Mouse (Mus musculus): ENCODE data around the gene Agbl1. TPM values are rescaled to one million over a fixed set of nuclear protein-coding genes. Genes with fewer than 3 reads are reported as not detected.

The Agbl1 gene
- polyA plus RNA-seq, 1 experiment from 2014 or later, result 0.08 TPM

DNA sequence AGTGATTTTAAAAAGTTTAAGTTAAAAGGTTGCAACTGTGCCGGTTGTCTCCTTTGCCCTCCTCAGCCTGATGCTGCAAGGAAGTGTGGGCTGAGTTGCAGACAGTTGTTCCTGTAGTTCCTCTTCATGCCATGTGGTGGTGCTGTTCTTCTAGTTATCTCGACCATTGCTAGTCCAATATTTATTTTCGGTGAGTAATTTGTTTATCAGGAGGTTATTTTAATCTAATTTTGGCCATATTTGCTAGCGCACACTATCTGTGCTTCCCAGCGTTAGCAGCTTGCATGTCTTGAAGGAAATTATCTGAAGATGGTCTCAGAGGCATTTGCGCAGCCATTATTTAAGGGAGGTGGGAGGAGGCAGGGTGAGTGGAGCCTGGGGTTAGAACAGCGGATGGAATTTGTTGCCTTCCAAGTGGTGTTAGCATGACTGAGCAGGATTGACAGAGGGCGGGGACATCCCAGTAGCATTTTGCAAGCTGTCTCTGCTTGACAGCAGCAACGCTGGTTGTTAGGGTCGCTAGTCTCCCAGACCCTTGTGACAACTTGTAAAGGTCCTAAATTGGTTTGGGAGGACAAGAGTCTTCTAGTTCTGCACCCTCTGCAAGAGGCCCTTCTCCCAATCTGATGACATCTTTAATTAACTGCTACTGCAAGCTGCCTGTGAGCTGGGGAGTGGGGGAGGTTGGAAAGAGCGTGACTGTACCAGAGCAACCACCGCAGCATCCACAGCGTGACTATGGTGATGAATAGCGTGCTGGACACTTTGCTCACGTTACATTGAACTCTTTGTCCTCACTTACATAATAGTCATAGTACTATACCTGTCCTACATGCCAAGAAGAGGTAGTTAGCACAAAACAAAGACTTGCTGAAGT, 163.5 kb downstream of the Agbl1 start:
- peak overlapping the region; percentile 68 for H3K27ac ChIP-seq
- 8% methylated on average over 15 of the region's 15 CpGs for WGBS

DNA sequence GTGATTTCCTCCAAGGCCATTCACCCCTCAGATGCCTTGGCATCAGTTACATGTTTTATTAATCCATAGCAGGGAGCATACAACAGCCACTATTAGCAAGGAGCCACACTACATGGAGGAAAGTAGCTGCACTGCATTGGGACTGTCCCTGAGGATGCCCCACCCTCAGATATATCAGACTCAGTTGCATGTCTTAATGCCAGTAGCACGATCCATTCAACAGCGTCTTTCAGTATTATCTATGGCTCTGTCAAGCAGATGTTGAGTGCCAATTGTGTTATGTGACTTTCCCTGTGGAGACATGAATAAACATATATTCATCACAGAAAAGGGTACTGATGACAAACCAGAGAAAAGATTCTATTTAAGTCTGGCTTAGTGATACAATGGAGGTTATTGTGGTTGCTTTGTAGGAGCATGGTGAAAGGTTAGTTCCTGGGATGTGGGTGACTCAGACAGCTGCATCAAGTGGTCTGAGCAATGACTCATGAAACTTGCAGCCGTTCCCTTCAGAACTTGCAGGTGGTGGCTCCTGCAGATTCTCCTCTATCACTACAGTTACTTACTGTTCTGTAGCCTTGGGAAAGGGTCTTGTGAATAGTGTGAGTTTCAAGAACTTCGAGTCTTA, 178.4 kb downstream of the Agbl1 start:
- H3K4me1 ChIP-seq, result peaks cover 7% of the 10 kb centered on the region; the same call in 1 of the 2 replicates
- no peak overlapping the region for H3K4me3 ChIP-seq
- ATAC-seq (ENCODE audit: low FRiP score), result no peak
- H3K36me3 ChIP-seq, result no peaks in the 10 kb centered on the region
- H3K27ac ChIP-seq, result no peak overlapping the region
- no peak overlapping the region for H3K9ac ChIP-seq
- H3K4me2 ChIP-seq (replicated peaks), result no peak overlapping the region
- WGBS, result 38% methylated on average over 4 of the region's 4 CpGs
- H3K27me3 ChIP-seq, result peaks cover 5% of the 10 kb centered on the region; the same call in 1 of the 2 replicates
- H3K9me3 ChIP-seq (replicated peaks), result no peaks in the 10 kb centered on the region

More for the DNA sequence above, 163.5 kb downstream of the Agbl1 start:
- no peaks in the 10 kb centered on the region for H3K36me3 ChIP-seq
- 0 out of 2 replicates have a peak, but pooled peaks cover 4% of the 10 kb centered on the region for H3K27me3 ChIP-seq
- peak; percentile 96 for ATAC-seq (ENCODE audit: low FRiP score)
- H3K9me3 ChIP-seq (replicated peaks), result no peaks in the 10 kb centered on the region
- peak overlapping the region; percentile 50 for H3K9ac ChIP-seq
- H3K4me3 ChIP-seq, result peak overlapping the region; percentile 31
- H3K4me2 ChIP-seq (replicated peaks), result peak overlapping the region; percentile 53
- peaks cover 13% of the 10 kb centered on the region for H3K4me1 ChIP-seq

DNA sequence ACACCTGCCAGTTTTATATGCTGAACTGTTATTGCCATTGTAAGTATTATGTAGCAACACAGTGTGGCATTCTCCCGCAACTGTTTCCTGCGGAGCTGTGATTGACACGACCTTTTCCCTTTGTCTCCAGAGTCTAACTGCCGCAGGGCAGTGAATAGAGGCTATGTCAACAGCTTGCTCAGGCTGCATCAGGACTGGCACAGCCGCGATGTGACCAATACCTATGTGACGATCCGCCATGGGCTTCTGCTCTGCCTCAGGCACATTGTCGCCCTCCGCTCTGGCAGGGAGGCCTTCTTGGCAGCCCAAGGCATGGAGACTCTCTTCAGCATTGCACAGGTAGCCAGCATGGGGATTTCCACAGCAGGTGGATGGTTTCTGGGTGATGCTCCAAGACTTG, 179.3 kb downstream of the Agbl1 start:
- Histone ChIP-seq H3K9ac (no peak overlapping the region), H3K27me3 (peaks cover 5% of the 10 kb centered on the region; the same call in 1 of the 2 replicates), H3K4me1 (peaks cover 7% of the 10 kb centered on the region; the same call in 1 of the 2 replicates), H3K27ac (no peak overlapping the region), H3K36me3 (no peaks in the 10 kb centered on the region), H3K4me2 (replicated peaks) (no peak overlapping the region), H3K9me3 (replicated peaks) (no peaks in the 10 kb centered on the region), H3K4me3 (no peak overlapping the region)
- peak; percentile 61; the same call in 1 of the 2 replicates for ATAC-seq (ENCODE audit: low FRiP score)
- 35% methylated on average over 10 of the region's 10 CpGs for WGBS

DNA sequence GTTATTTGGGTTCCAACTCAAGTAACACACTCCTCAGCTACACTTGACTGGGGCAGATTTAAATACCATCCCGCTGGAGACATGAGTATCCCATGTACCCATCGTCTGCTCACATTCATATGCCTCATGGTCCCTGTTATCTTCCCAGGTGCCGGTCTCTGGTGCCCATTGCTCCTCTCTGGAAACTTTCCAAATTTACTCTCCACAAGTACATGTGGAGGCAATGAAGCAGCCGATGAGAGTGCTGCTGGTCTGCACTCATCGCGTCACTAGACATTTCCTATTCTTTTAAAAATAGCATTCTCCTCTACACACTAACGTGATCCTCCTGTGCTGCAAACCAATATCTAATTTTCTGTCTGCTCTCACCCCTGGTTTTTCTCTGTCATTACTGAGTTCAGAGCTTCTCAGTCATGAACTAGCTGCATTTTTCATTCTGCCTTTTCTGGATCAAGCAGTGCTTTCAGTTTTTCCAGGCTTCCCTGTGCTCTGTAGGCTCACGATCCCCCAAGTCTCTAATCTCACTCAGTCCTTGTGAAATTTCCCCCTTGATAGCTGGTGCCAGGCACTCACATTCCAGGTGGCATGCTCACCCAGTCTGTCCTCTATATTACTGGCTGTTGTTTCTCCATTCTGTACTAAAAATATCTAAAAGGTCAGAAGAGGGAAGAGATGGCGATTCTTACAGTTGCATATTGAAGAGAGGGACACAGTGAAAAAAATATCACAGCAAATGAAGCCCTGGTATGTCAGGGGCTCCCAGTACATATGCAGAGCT, 180.9 kb downstream of the Agbl1 start:
- H3K4me3 ChIP-seq, result no peak overlapping the region
- no peak overlapping the region for H3K9ac ChIP-seq
- no peaks in the 10 kb centered on the region for H3K9me3 ChIP-seq (replicated peaks)
- H3K4me1 ChIP-seq, result peaks cover 7% of the 10 kb centered on the region; the same call in 1 of the 2 replicates
- H3K27me3 ChIP-seq, result peaks cover 5% of the 10 kb centered on the region; the same call in 1 of the 2 replicates
- no peak for ATAC-seq (ENCODE audit: low FRiP score)
- H3K4me2 ChIP-seq (replicated peaks), result no peak overlapping the region
- 85% methylated on average over 9 of the region's 9 CpGs for WGBS
- H3K36me3 ChIP-seq, result no peaks in the 10 kb centered on the region
- no peak overlapping the region for H3K27ac ChIP-seq

DNA sequence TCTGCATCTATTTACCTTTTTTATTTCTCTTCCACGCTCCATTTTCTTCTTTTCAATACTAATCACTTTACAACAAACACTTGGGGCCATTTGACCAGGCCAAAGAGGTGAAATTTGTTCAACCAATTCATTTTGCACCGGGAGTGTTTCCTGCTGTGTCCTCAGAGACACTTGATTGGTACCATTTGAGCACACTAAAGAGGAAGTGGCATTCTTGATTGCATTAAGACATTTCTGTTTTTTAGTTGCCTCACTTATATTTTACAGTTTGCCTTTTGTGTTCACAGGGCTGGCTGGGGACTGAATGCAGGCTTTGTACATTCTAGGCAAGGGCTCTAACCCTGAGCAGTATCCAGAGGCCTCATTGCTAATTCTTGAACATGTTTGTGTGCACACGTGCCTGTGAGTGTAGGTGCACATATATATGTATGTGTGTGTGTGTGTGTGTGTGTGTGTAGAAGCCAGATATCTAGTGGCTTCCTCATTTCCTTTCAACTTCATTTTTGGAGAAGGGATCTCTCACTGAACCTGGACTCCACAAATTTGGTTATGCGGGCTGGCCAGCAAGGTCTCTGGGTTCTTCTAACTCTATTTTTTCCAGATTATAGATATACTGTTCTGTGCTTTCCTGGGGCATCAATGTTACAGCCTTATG, 182.4 kb downstream of the Agbl1 start:
- Histone ChIP-seq H3K27ac (no peak overlapping the region), H3K4me3 (no peak overlapping the region), H3K36me3 (no peaks in the 10 kb centered on the region), H3K9me3 (replicated peaks) (no peaks in the 10 kb centered on the region), H3K9ac (no peak overlapping the region), H3K4me2 (replicated peaks) (no peak overlapping the region), H3K4me1 (peaks cover 7% of the 10 kb centered on the region; the same call in 1 of the 2 replicates), H3K27me3 (peaks cover 5% of the 10 kb centered on the region; the same call in 1 of the 2 replicates)
- 61% methylated on average over 4 of the region's 4 CpGs for WGBS
- no peak for ATAC-seq (ENCODE audit: low FRiP score)

DNA sequence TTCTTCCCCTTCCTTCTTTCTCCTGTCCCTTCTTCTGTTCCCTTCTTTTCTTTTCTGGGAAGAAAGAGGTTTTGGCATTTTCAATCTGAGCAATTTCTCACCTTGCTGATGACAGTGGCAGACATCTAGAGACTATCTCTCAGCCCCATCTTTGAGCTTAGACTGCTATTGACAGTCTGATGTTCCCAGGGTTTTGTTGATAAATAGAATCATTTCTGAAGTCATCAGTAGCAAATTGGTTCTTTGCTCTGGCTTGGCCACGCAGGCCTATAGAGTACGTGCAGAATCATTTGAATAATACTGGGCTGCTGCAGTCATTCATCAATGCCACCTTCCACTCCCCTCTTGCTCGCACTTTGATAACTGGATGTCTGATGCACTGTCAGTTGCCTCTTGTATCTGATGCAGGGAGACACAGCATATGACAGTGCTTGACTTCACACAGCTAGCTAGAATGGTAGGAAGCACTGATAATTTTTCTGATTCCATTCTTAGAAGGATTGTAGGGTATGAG, 186.5 kb downstream of the Agbl1 start:
- H3K36me3 ChIP-seq, result no peaks in the 10 kb centered on the region
- H3K4me1 ChIP-seq, result 0 out of 2 replicates have a peak, but pooled peaks cover 2% of the 10 kb centered on the region
- WGBS, result 21% methylated on average over 3 of the region's 3 CpGs
- H3K4me2 ChIP-seq (replicated peaks), result no peak overlapping the region
- no peak overlapping the region for H3K4me3 ChIP-seq
- H3K9me3 ChIP-seq (replicated peaks), result no peaks in the 10 kb centered on the region
- no peaks in the 10 kb centered on the region for H3K27me3 ChIP-seq
- H3K9ac ChIP-seq, result no peak overlapping the region
- peak; percentile 58; the same call in 1 of the 2 replicates for ATAC-seq (ENCODE audit: low FRiP score)
- H3K27ac ChIP-seq, result no peak overlapping the region

DNA sequence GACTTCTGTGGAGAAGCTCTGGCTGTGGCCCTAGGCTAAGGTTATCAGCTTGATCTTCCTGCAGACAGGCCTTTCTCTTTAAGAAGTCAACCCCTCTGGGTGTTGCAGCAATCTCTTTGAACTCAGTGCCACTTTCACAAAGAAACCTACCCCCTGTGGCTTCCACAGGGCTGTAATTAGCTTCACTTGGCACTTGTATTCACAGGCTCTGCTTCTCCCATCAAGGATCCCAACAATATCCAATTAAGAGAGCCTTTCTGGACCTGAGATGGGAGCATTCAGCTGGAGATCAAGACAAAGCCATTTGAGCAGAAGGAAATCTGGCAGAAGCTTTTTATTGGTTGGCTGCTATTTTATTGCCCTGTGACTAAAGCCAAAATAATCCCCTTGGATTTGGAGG, 208.9 kb downstream of the Agbl1 start:
- Histone ChIP-seq H3K4me1 (0 out of 2 replicates have a peak, but pooled peaks cover 3% of the 10 kb centered on the region), H3K9ac (no peak overlapping the region), H3K4me3 (no peak overlapping the region), H3K4me2 (replicated peaks) (no peak overlapping the region), H3K27ac (no peak overlapping the region), H3K27me3 (no peaks in the 10 kb centered on the region), H3K9me3 (replicated peaks) (no peaks in the 10 kb centered on the region), H3K36me3 (no peaks in the 10 kb centered on the region)
- no peak for ATAC-seq (ENCODE audit: low FRiP score)

DNA sequence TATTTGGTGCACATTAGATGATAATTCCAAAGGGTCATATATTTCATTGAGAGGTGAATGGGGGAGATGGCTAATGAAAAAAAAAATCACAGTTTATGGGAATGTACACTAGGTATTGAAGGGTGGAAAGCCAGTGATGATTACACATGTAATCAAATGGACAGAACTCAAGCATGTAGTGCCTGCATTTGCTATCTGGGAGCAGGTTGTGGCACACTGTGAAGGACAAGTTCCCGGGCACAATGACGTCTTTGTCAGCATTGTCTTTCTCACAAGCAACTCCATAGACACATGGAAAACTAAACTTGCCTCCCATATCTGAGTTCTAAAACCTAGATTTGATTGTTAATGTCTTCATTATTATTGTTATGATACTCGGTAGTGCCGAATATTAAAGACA, 209.3 kb downstream of the Agbl1 start:
- no peak overlapping the region for H3K4me2 ChIP-seq (replicated peaks)
- H3K9ac ChIP-seq, result no peak overlapping the region
- 59% methylated on average over 4 of the region's 4 CpGs for WGBS
- no peak overlapping the region for H3K4me3 ChIP-seq
- 0 out of 2 replicates have a peak, but pooled peaks cover 3% of the 10 kb centered on the region for H3K4me1 ChIP-seq
- no peak for ATAC-seq (ENCODE audit: low FRiP score)
- H3K27me3 ChIP-seq, result no peaks in the 10 kb centered on the region
- no peaks in the 10 kb centered on the region for H3K36me3 ChIP-seq
- H3K9me3 ChIP-seq (replicated peaks), result no peaks in the 10 kb centered on the region
- H3K27ac ChIP-seq, result no peak overlapping the region

DNA sequence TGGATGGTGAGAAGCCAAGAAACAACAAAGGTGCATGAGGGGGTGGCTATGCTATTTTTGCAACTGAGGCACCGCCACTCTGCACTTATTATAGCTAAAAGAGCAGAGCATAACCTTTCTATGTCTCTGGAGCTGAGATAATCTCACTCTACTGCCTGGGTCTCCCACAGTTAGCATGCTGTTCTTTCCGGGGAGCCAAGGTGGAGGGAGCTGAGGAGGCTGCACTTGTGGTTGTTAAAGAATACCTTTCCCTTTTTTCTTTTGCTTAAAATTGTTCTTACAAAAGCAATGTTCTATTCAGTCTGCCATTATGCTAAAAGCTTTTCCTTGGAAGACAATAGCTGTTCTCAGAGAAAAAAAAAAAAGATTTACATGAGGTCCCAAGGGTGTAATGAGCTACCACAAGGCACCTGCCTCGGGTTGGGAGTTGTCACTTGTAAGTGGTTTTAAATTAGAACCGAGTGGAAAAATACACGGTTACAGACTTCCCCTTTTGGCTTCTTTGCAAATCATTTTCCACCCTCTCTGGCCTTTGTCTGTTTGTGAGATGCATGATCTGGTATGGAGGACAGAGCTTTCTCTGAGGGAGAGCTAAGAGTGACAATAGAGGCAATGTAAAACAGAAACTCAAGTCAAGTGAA, 232.8 kb downstream of the Agbl1 start:
- Histone ChIP-seq H3K4me1 (peaks cover 8% of the 10 kb centered on the region; the same call in 1 of the 2 replicates), H3K4me3 (no peak overlapping the region), H3K27ac (no peak overlapping the region), H3K27me3 (no peaks in the 10 kb centered on the region), H3K9me3 (replicated peaks) (no peaks in the 10 kb centered on the region), H3K9ac (no peak overlapping the region), H3K4me2 (replicated peaks) (no peak overlapping the region), H3K36me3 (no peaks in the 10 kb centered on the region)
- ATAC-seq (ENCODE audit: low FRiP score), result no peak
- WGBS, result 31% methylated on average over 5 of the region's 5 CpGs

DNA sequence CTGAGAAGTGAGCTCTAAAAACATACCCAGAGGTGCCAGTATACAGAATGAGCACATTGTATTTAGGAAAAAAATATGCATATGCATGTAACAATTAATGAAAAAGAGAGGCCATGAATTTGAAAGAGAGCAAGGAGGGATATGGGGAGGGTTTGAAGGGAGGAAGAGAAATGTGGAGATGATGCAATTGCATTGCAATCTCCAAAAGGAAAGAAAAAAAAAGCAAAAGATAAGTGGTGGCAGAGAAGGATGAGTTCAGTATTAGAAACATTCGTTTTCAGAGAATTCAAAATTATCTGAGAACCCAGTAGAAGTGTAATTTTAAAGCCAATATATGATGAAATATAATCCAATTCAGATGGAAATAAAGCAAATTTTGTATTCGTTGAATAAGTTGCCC, 236.7 kb downstream of the Agbl1 start:
- H3K4me2 ChIP-seq (replicated peaks), result no peak overlapping the region
- no peak overlapping the region for H3K27ac ChIP-seq
- H3K4me1 ChIP-seq, result peaks cover 8% of the 10 kb centered on the region; the same call in 1 of the 2 replicates
- no peaks in the 10 kb centered on the region for H3K36me3 ChIP-seq
- no peak for ATAC-seq (ENCODE audit: low FRiP score)
- no peaks in the 10 kb centered on the region for H3K27me3 ChIP-seq
- no peaks in the 10 kb centered on the region for H3K9me3 ChIP-seq (replicated peaks)
- no peak overlapping the region for H3K9ac ChIP-seq
- no peak overlapping the region for H3K4me3 ChIP-seq
- WGBS, result 87% methylated on average over 2 of the region's 2 CpGs

DNA sequence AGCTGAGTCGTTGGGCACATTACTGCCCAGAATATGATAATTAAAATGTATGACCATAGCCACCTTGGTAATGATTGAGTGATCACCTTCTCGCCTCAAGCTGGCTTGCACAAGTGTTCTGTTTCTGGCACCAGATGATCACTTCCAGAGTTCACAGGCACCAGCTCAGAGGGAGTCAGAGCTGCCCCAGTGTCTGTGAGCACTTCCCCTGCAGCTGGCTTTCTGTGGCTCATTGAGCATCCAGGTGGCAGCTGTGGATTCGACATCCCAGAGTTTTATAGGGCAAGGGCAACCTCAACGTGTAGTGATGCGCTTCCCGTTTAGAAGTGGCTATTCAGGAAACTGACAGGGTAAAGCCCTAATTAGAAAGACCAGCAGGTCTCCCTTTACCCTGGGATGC, 244.5 kb downstream of the Agbl1 start:
- Histone ChIP-seq H3K36me3 (no peaks in the 10 kb centered on the region), H3K27me3 (no peaks in the 10 kb centered on the region), H3K4me3 (no peak overlapping the region), H3K4me1 (no peaks in the 10 kb centered on the region), H3K9me3 (replicated peaks) (no peaks in the 10 kb centered on the region), H3K27ac (no peak overlapping the region), H3K4me2 (replicated peaks) (no peak overlapping the region), H3K9ac (no peak overlapping the region)
- WGBS, result 35% methylated on average over 6 of the region's 6 CpGs
- 0 out of 2 replicates have a peak, but pooled peaks have one; percentile 38 for ATAC-seq (ENCODE audit: low FRiP score)

All from hindbrain, embryonic 12.5 days (tissue).